Mouse (Mus musculus): ENCODE measurements around the gene Zfp692.

DNA sequence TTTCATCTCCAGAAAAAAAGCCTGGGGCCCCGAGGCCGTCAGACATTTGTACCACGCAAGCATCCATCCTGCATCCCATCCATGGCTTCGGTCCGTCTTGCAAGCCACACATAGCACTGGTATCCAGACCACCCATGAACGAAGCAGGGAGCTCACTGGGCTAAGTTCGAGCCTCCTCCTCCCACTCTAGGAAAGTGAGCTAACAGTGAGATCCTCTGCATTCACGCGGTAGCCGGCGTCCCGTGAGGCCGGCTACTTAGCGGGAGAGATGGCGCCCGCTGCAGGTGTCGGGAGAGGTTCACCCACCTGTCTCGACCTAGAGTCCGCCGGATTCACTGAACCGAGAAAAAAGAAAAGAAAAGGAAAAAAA lies 23.0 kb downstream of the Zfp692 start:
- TF ChIP-seq CTCF (IDR thresholded peaks at IDR 0.05; ENCODE audit: low read depth) (0 out of 2 replicates have a peak, but pooled peaks have one; percentile 30), EP300 (optimal IDR thresholded peaks at IDR 0.05) (no peak)
